Mouse (Mus musculus) layer of hippocampus, adult 11-12 months (tissue): Measurements from ENCODE around the gene Ces3a.
"Not testable (repeated sequence)": the region's sequence is repeated elsewhere in the genome, so short reads cannot be mapped to it uniquely, and the experiment has no call there.

Experiments
- DNase-seq: peaks from one replicate; pipeline ENCODE4 v3.0.0; 2022; ENCODE audit warnings: low spot score

Gene Ces3a

DNA sequence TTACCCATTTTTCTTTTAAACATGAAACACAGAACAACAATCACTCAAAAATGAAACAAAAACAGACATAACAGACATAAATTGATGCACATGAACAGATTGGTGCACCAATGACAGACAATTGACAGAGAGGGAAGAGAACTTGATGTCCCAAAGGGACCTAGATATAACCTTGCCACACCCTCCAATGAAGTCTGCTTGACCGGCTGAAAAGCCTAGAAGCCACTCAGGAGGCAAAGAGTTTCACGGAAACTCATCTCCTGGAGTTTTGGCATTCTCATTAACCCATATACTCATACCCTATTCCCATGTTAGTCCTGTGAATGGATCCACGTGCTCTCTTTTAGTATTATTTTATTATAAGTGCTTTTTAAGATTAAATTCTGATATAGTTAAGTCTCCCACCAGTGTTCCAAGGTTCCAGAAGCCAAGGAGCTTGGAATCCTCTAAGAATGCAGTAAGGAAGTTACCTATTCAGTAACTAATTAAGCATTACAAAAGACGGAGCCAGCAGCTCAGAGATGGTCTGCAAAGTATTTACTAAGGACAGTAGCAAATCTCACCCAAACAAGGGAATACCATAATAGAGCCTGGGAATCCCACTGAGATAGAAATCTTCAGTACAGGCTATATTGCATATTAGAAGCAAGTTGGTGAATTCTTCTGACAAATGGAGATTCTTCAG, 53.8 kb downstream of the Ces3a start:
- not testable (repeated sequence) for DNase-seq

DNA sequence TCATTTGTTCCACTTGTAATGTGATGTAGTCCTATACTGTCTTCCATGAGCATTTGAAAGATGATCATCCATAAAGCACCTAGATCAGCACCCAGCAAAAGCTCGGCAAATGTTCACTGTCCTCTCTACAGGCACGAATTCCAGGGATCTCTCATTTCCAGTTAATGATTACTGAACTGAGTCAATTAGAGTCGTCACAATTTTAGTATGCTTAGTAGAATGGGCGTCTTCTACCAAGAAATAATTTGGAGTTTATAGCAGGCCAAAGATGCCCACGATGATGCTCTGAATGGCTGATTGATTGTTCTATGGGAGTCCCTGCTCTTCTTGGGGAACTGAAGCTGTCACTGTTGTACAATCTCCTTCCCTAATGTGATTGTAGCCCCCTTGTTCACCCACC, 55.3 kb downstream of the Ces3a start:
- not testable (repeated sequence) for DNase-seq

- DNase-seq, result no peak
These were observed 55.8 kb downstream of the Ces3a start for GRCm38 (mm10) chr8:105104220-105104619.
